Mouse (Mus musculus) heart, adult 2 months (tissue): ENCODE results near the gene Sike1.

Source experiments
- CTCF ChIP-seq: fragments of 200-600 bp; IDR thresholded peaks from 2 replicates; pipeline ENCODE4 v1.8.1; 2022; ENCODE audit warnings: antibody characterized with exemption, mild to moderate bottlenecking, moderate library complexity
- EP300 ChIP-seq: fragments of 200-500 bp; IDR thresholded peaks from 2 replicates; pipeline ENCODE4 v1.6.1; 2011; ENCODE audit warnings: low read depth, low read length, control low read depth; ENCODE audit not compliant: insufficient read depth
- POLR2A ChIP-seq: fragments of 200-500 bp; IDR thresholded peaks from 2 replicates; pipeline ENCODE4 v1.6.1; 2011; ENCODE audit warnings: mild to moderate bottlenecking, low read depth, low read length, control low read depth; ENCODE audit not compliant: insufficient read depth

DNA sequence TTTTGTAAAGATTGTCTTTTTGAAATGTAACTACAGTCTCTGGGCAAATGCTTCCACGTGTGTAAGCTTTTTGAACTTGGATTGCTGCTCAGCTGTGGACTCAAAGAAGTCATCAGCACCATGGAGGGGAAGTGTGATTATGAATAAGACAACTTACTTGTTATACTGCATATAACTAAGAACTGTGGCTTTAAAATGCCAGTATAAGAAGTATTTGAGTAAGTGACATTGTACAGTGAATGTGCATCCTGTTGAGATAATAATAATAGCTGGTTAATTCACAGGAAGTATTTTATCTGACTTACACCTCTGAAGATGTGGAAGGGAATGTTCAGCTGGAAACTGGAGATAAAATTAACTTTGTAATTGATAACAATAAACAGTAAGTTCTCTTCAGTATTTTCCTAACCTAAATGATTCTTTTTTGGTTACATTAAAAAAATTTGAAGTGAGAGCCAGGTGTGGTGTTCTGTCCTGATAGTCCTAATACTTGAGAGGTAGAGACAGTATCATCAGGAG is 45.4 kb downstream of the Sike1 start:
- TF ChIP-seq POLR2A (no peak), CTCF (no peak), EP300 (no peak)
